ENCODE assay signal across 8 mouse cellular contexts in genomic region chr4:150283335-150283638, GRCm38 (mm10). TPM values are rescaled to one million over a fixed set of nuclear protein-coding genes. Genes with fewer than 3 reads are reported as not detected.
DNase-seq lines count a peak whose midpoint lies in the region; ATAC-seq and TF ChIP-seq lines count a peak whose summit lies in the region.

No protein-coding gene starts in this region.

- H3K4me2 ChIP-seq in heart, embryonic 11.5 days, result peak overlapping the region; percentile 88
- H3K4me2 ChIP-seq in embryonic facial prominence, embryonic 15.5 days (replicated peaks), result peak overlapping the region; percentile 65
- peak overlapping the region; percentile 62 for H3K4me2 ChIP-seq in liver, embryonic 11.5 days

- TF ChIP-seq POLR2A in heart, adult 2 months (IDR thresholded peaks at IDR 0.05; ENCODE audit: insufficient read depth, low read depth, low read length), result no peak

- H3ac ChIP-seq in C2C12 (ENCODE audit: control insufficient read depth, insufficient read length, low read depth), result no peak overlapping the region

- no peak for TF ChIP-seq EP300 in heart, adult 2 months (IDR thresholded peaks at IDR 0.05; ENCODE audit: insufficient read depth, low read depth, low read length)

- H3K9ac ChIP-seq in heart, embryonic 11.5 days (ENCODE audit: low read depth, low read length), result 0 out of 2 replicates have a peak overlapping the region, but pooled peaks have one; percentile 40
- H3K9ac ChIP-seq in heart, adult 2 months (ENCODE audit: low read depth, low read length), result no peak overlapping the region
- no peak overlapping the region for H3K9ac ChIP-seq in embryonic facial prominence, embryonic 15.5 days
- peak overlapping the region; percentile 37; the same call in 1 of the 2 replicates for H3K9ac ChIP-seq in liver, embryonic 11.5 days (ENCODE audit: low read depth, low read length)

- H3K36me3 ChIP-seq in heart, embryonic 11.5 days (ENCODE audit: control insufficient read depth, insufficient read depth, low read length), result no peaks in the 10 kb centered on the region
- peaks cover 2% of the 10 kb centered on the region; the same call in 1 of the 2 replicates for H3K36me3 ChIP-seq in heart, adult 2 months (ENCODE audit: control insufficient read depth, insufficient read depth, low read length)
- no peaks in the 10 kb centered on the region for H3K36me3 ChIP-seq in C2C12 (ENCODE audit: control insufficient read depth, insufficient read depth)
- H3K36me3 ChIP-seq in embryonic facial prominence, embryonic 15.5 days, result no peaks in the 10 kb centered on the region
- H3K36me3 ChIP-seq in liver, embryonic 11.5 days (ENCODE audit: control insufficient read depth, insufficient read depth, low read length), result no peaks in the 10 kb centered on the region

- 14% methylated on average over 2 of the region's 2 CpGs for WGBS in heart, embryonic 11.5 days (ENCODE audit: insufficient replicate concordance)
- WGBS in heart, adult 2 months, result 39% methylated on average over 2 of the region's 2 CpGs
- WGBS in embryonic facial prominence, embryonic 15.5 days, result 2% methylated on average over 2 of the region's 2 CpGs
- 42% methylated on average over 2 of the region's 2 CpGs for WGBS in liver, embryonic 11.5 days

- peaks cover 2% of the 10 kb centered on the region; the same call in 1 of the 2 replicates for H3K79me2 ChIP-seq in heart, adult 2 months (replicated peaks; ENCODE audit: control insufficient read depth, insufficient read depth, low read length)
- peaks cover 69% of the 10 kb centered on the region for H3K79me2 ChIP-seq in C2C12 (ENCODE audit: control insufficient read depth, insufficient read depth)

- intact Hi-C loops in heart, adult 2 months (cut with DNase I), result no loop called here

- peaks cover 59% of the 10 kb centered on the region for H3K79me3 ChIP-seq in C2C12 (ENCODE audit: low read depth)

- TF ChIP-seq CTCF in heart, adult 2 months (IDR thresholded peaks at IDR 0.05), result no peak
- TF ChIP-seq CTCF in C2C12 (IDR thresholded peaks at IDR 0.05; ENCODE audit: control insufficient read depth, insufficient read depth, insufficient read length), result no peak

- H3K27me3 ChIP-seq in heart, embryonic 11.5 days (ENCODE audit: control insufficient read depth, insufficient read depth, low read length), result no peaks in the 10 kb centered on the region
- H3K27me3 ChIP-seq in heart, adult 2 months (ENCODE audit: control insufficient read depth, insufficient read depth, low read length), result no peaks in the 10 kb centered on the region
- H3K27me3 ChIP-seq in C2C12 (ENCODE audit: control insufficient read depth, insufficient read depth, insufficient read length), result no peaks in the 10 kb centered on the region
- H3K27me3 ChIP-seq in embryonic facial prominence, embryonic 15.5 days, result no peaks in the 10 kb centered on the region
- no peaks in the 10 kb centered on the region for H3K27me3 ChIP-seq in liver, embryonic 11.5 days (replicated peaks; ENCODE audit: control insufficient read depth, insufficient read depth, low read length)

- DNase-seq in heart, adult 2 months, result no peak
- no peak for DNase-seq in liver, embryonic 11.5 days (ENCODE audit: low spot score)
- DNase-seq in spleen, adult 12 weeks (ENCODE audit: low spot score), result no peak
- no peak for DNase-seq in right cerebral cortex, adult 18-20 months

- H3K27ac ChIP-seq in heart, embryonic 11.5 days (ENCODE audit: low read depth, low read length), result 0 out of 2 replicates have a peak overlapping the region, but pooled peaks have one; percentile 29
- no peak overlapping the region for H3K27ac ChIP-seq in heart, adult 2 months
- H3K27ac ChIP-seq in embryonic facial prominence, embryonic 15.5 days (replicated peaks), result 0 out of 2 replicates have a peak overlapping the region, but pooled peaks have one; percentile 25
- no peak overlapping the region for H3K27ac ChIP-seq in liver, embryonic 11.5 days (ENCODE audit: low read depth, low read length)

- peak overlapping the region; percentile 80 for H3K4me3 ChIP-seq in heart, embryonic 11.5 days (ENCODE audit: low read depth, low read length)
- no peak overlapping the region for H3K4me3 ChIP-seq in heart, adult 2 months
- peak overlapping the region; percentile 79 for H3K4me3 ChIP-seq in C2C12 (ENCODE audit: insufficient read depth, poor library complexity, severe bottlenecking)
- H3K4me3 ChIP-seq in embryonic facial prominence, embryonic 15.5 days (replicated peaks), result peak overlapping the region; percentile 98
- peak overlapping the region; percentile 91 for H3K4me3 ChIP-seq in liver, embryonic 11.5 days (ENCODE audit: low read depth, low read length)

- no peaks in the 10 kb centered on the region for H3K9me3 ChIP-seq in heart, embryonic 11.5 days (replicated peaks; ENCODE audit: control insufficient read depth, low read length)
- H3K9me3 ChIP-seq in embryonic facial prominence, embryonic 15.5 days (replicated peaks), result no peaks in the 10 kb centered on the region
- no peaks in the 10 kb centered on the region for H3K9me3 ChIP-seq in liver, embryonic 11.5 days (ENCODE audit: control insufficient read depth, low read length)

- ATAC-seq in heart, embryonic 11.5 days (replicated peaks; ENCODE audit: insufficient number of reproducible peaks, low FRiP score, low TSS enrichment), result no peak
- ATAC-seq in embryonic facial prominence, embryonic 15.5 days (ENCODE audit: insufficient number of reproducible peaks, low FRiP score, low TSS enrichment, low read depth), result no peak
- ATAC-seq in liver, embryonic 11.5 days (replicated peaks; ENCODE audit: low FRiP score), result no peak
- no peak for ATAC-seq in megakaryocyte progenitor cell, adult 5-6 weeks (replicated peaks; ENCODE audit: poor library complexity)

- peaks cover 25% of the 10 kb centered on the region for H3K4me1 ChIP-seq in heart, embryonic 11.5 days (ENCODE audit: control insufficient read depth, insufficient read depth, low read length)
- peaks cover 3% of the 10 kb centered on the region for H3K4me1 ChIP-seq in heart, adult 2 months (ENCODE audit: control insufficient read depth, insufficient read depth, low read length)
- peaks cover 27% of the 10 kb centered on the region for H3K4me1 ChIP-seq in embryonic facial prominence, embryonic 15.5 days
- H3K4me1 ChIP-seq in liver, embryonic 11.5 days (replicated peaks; ENCODE audit: control insufficient read depth, insufficient read depth, low read length), result peaks cover 23% of the 10 kb centered on the region

TF ChIP-seq in C2C12, 6 proteins besides CTCF, POLR2A, EP300 and RAD21:
- TF ChIP-seq USF1 (IDR thresholded peaks at IDR 0.05; ENCODE audit: low read depth), result no peak
- TF ChIP-seq CEBPB (IDR thresholded peaks at IDR 0.05; ENCODE audit: low read depth), result no peak
- no peak for TF ChIP-seq FOSL1 (IDR thresholded peaks at IDR 0.05; ENCODE audit: insufficient read depth, low read length, poor library complexity, severe bottlenecking)
- TF ChIP-seq MAX (IDR thresholded peaks at IDR 0.05), result no peak
- no peak for TF ChIP-seq MYOD1 (IDR thresholded peaks at IDR 0.05; ENCODE audit: control insufficient read depth, insufficient read length, low read depth)
- TF ChIP-seq MYOG (IDR thresholded peaks at IDR 0.05; ENCODE audit: control insufficient read depth, extremely low read depth, insufficient read length), result no peak

RNA-seq across cellular contexts. Expression of gene Rere, which starts 1.8 kb away (rescaled TPM):
- 26.0 and 29.1 TPM in 2 replicates for polyA plus RNA-seq in heart, embryonic 11.5 days (2014; fragmentation: Nextera tagmentation; extraction: Ambion mirVana)
- total RNA-seq in heart, adult 2 months (2021), result 10 to 100 TPM; 39.0 to 46.4 TPM
- 16.2 and 19.3 TPM in 2 replicates for polyA plus RNA-seq in heart, adult 2 months (2012; rRNA removed)
- polyA plus RNA-seq in C2C12 (2012; fragmentation: generic; extraction: Trizol), result 27.1 TPM
- polyA plus RNA-seq in embryonic facial prominence, embryonic 15.5 days (2015; fragmentation: Nextera tagmentation; extraction: Ambion mirVana), result 26.5 and 27.2 TPM in 2 replicates
- polyA plus RNA-seq in liver, embryonic 11.5 days (2014; fragmentation: Nextera tagmentation; extraction: Ambion mirVana), result 22.6 and 23.3 TPM in 2 replicates
- 49.5 TPM in 2 replicates for total RNA-seq in megakaryocyte progenitor cell, adult 5-6 weeks (2015)
- 13.8 and 23.8 TPM in 2 replicates for total RNA-seq in megakaryocyte progenitor cell, adult 5-6 weeks (2017)

RNA-seq across cellular contexts. Expression of gene Eno1, which starts 46.8 kb away (rescaled TPM):
- polyA plus RNA-seq in heart, embryonic 11.5 days (2014; fragmentation: Nextera tagmentation; extraction: Ambion mirVana), result 2,057 and 2,150 TPM in 2 replicates
- total RNA-seq in heart, adult 2 months (2021), result 100 to 1,000 TPM; 111 to 113 TPM
- 179 and 246 TPM in 2 replicates for polyA plus RNA-seq in heart, adult 2 months (2012; rRNA removed)
- 1,471 TPM for polyA plus RNA-seq in C2C12 (2012; fragmentation: generic; extraction: Trizol)
- 1,331 and 1,435 TPM in 2 replicates for polyA plus RNA-seq in embryonic facial prominence, embryonic 15.5 days (2015; fragmentation: Nextera tagmentation; extraction: Ambion mirVana)
- polyA plus RNA-seq in liver, embryonic 11.5 days (2014; fragmentation: Nextera tagmentation; extraction: Ambion mirVana), result 2,392 and 2,590 TPM in 2 replicates
- 336 and 338 TPM in 2 replicates for total RNA-seq in megakaryocyte progenitor cell, adult 5-6 weeks (2015)
- 357 and 368 TPM in 2 replicates for total RNA-seq in megakaryocyte progenitor cell, adult 5-6 weeks (2017)

Comparison
In these comparisons a context has a peak if more than half of its experiments do, and no peak if none do; other contexts are left out.
1. H3K27ac ChIP-seq: peak in heart, embryonic 11.5 days (single experiment) and embryonic facial prominence, embryonic 15.5 days (single experiment); none in heart, adult 2 months (single experiment) and liver, embryonic 11.5 days (single experiment).
2. H3K9ac ChIP-seq: peak in heart, embryonic 11.5 days (single experiment) and liver, embryonic 11.5 days (single experiment); none in heart, adult 2 months (single experiment) and embryonic facial prominence, embryonic 15.5 days (single experiment).
3. Peak in every context shown above with its lines, with median percentiles within 50 percentile points of each other: H3K4me2 ChIP-seq.